Mouse (Mus musculus): ENCODE data around the gene Ttll5. TPM values are rescaled to one million over a fixed set of nuclear protein-coding genes. Genes with fewer than 3 reads are reported as not detected.

Gene Ttll5
- polyA plus RNA-seq, 1 experiment, result 0.79 TPM

DNA sequence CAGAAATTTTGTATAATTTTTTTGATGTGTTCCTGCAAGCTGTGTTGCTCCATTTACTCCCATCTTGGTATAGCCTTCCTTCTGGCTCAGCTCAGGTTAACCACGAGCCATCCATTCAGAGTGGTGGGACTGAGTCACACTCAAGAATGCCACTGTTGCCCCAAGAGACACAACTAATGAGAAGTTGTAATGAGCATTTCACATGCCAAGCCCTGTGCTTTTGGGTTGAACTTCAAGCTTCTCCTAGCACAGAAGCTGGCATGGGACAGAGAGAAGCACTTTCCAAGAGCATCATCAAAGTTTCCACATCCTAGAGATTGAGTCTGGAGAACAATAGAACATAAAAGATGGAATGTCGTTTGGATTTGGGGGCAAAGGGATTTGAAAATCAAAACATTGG, 190.7 kb downstream of the Ttll5 start:
- TF ChIP-seq GATA1 (IDR thresholded peaks at IDR 0.05; ENCODE audit: low read length) (no peak), TAL1 (IDR thresholded peaks at IDR 0.05; ENCODE audit: low read length) (no peak)
- no peaks in the 10 kb centered on the region for H3K27me3 ChIP-seq (ENCODE audit: control insufficient read depth)
- no peaks in the 10 kb centered on the region for H3K9me3 ChIP-seq (ENCODE audit: control insufficient read depth, low read length)
- no peaks in the 10 kb centered on the region for H3K4me1 ChIP-seq (ENCODE audit: control insufficient read depth)
- no peak overlapping the region for H3K4me3 ChIP-seq (replicated peaks)
- H3K36me3 ChIP-seq (ENCODE audit: control insufficient read depth), result peaks cover 10% of the 10 kb centered on the region

GRCm38 (mm10) chr12:86017360-86017759, 192.9 kb downstream of the Ttll5 start:
- Histone ChIP-seq H3K27me3 (ENCODE audit: control insufficient read depth) (no peaks in the 10 kb centered on the region), H3K4me3 (replicated peaks) (no peak overlapping the region), H3K9me3 (ENCODE audit: control insufficient read depth, low read length) (no peaks in the 10 kb centered on the region), H3K4me1 (ENCODE audit: control insufficient read depth) (no peaks in the 10 kb centered on the region), H3K36me3 (ENCODE audit: control insufficient read depth) (peaks cover 17% of the 10 kb centered on the region)
- no peak for TF ChIP-seq GATA1 (IDR thresholded peaks at IDR 0.05; ENCODE audit: low read length)
- no peak for TF ChIP-seq TAL1 (IDR thresholded peaks at IDR 0.05; ENCODE audit: low read length)

GRCm38 (mm10) chr12:86021583-86021982, 197.1 kb downstream of the Ttll5 start:
- H3K36me3 ChIP-seq (ENCODE audit: control insufficient read depth), result peaks cover 14% of the 10 kb centered on the region

DNA sequence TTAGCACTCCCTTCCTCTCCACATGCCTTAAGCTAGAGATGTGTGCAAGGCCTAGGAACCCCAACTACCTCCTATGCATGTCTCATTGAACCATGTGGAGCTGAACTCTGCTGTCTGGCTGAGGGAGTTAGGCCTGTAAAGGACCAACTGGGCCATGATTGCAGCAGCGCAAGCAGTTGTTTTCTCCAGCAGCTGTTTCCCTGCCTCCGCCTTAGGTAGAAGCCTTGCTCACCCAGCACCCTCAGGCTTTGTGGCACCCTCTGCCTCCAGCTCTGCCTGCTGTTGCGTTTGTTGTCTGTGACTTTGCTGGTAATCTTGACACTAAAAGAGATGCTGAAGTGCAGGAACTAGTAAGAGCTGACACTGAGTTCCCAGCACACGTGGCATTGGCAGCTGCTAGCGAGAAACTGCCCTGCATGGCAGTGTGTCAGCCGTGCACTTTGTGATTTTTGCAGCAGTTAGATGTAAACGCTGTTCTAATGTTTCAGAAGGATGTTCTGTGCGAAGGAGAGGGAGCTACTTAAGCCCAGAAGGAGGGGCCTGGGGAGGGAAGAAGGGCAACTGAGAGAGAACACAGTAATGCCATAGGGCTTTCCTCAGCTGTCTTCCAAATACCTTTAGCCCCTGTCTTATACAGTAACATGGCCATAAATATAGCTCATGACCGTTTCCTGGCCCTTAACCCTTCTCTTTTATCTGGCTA, 198.0 kb downstream of the Ttll5 start:
- H3K27me3 ChIP-seq (ENCODE audit: control insufficient read depth), result no peaks in the 10 kb centered on the region
- no peak overlapping the region for H3K4me3 ChIP-seq (replicated peaks)
- H3K4me1 ChIP-seq (ENCODE audit: control insufficient read depth), result peaks cover 5% of the 10 kb centered on the region; the same call in 1 of the 2 replicates
- no peak for TF ChIP-seq TAL1 (IDR thresholded peaks at IDR 0.05; ENCODE audit: low read length)
- TF ChIP-seq GATA1 (IDR thresholded peaks at IDR 0.05; ENCODE audit: low read length), result no peak
- H3K9me3 ChIP-seq (ENCODE audit: control insufficient read depth, low read length), result no peaks in the 10 kb centered on the region
- H3K36me3 ChIP-seq (ENCODE audit: control insufficient read depth), result peaks cover 18% of the 10 kb centered on the region

More at GRCm38 (mm10) chr12:86021583-86021982, 197.1 kb downstream of the Ttll5 start:
- H3K4me3 ChIP-seq (replicated peaks), result no peak overlapping the region
- H3K27me3 ChIP-seq (ENCODE audit: control insufficient read depth), result no peaks in the 10 kb centered on the region
- no peaks in the 10 kb centered on the region for H3K9me3 ChIP-seq (ENCODE audit: control insufficient read depth, low read length)
- TF ChIP-seq TAL1 (IDR thresholded peaks at IDR 0.05; ENCODE audit: low read length) (no peak), GATA1 (IDR thresholded peaks at IDR 0.05; ENCODE audit: low read length) (no peak)
- H3K4me1 ChIP-seq (ENCODE audit: control insufficient read depth), result peaks cover 5% of the 10 kb centered on the region; the same call in 1 of the 2 replicates

DNA sequence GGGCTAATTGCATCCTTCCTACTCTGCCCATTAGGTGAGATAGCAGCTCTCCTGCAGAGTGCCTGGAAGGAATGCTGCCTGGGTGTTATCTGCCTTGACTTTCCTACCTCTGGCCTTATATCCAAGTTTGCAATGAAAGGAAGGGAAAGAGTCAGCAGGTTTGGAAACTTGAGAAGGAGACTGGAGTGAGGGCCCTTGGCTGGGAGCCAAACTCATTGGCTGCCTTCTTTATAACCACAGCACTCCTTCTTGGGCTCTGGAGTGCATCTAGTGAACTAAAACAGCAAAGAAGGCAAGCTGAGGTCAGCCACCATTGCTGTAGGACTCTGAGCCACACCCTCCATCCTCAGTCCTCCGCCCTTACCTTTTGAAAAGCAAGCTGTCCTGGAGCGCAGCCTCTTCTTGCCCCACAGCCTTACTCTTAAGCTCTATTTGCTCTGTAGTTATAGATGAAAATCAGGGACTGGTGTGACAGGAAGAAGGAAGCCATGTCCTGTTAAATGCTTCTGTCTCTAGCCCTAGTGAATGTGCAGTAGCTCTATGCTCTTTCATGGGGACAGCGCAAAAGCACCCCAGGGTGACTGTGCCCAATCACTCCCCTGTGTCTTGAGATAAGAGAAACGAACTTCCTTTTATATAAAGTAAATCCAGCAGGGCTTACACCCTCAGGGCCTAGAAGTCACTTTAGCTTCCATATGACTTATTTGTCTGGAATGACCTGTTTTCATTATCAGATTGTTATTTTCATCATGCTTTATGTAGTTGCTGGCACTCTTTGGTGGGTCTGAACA, 198.8 kb downstream of the Ttll5 start:
- Histone ChIP-seq H3K9me3 (ENCODE audit: control insufficient read depth, low read length) (no peaks in the 10 kb centered on the region), H3K4me1 (ENCODE audit: control insufficient read depth) (peaks cover 5% of the 10 kb centered on the region; the same call in 1 of the 2 replicates), H3K4me3 (replicated peaks) (no peak overlapping the region), H3K36me3 (ENCODE audit: control insufficient read depth) (peaks cover 18% of the 10 kb centered on the region), H3K27me3 (ENCODE audit: control insufficient read depth) (no peaks in the 10 kb centered on the region)
- TF ChIP-seq GATA1 (IDR thresholded peaks at IDR 0.05; ENCODE audit: low read length) (no peak), TAL1 (IDR thresholded peaks at IDR 0.05; ENCODE audit: low read length) (no peak)

DNA sequence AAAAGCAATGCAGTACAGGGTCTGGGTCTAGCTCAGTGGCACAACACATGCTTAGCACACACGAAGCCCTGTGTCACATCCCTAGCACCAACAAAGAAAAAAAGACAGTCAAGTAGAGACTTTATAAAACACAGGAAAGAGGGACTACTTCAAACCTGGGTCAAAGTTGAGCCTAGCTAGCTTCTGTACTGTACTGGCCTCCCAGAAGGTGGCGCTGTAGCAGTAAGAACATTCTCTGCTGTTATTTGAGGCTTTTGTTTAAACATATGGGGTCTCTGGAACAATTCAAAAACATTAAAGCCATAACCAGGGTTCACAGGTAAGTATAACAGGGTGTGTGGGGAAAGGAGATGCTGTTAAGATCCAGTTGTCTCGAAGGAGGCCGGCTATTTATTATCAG, 200.0 kb downstream of the Ttll5 start:
- no peak for TF ChIP-seq TAL1 (IDR thresholded peaks at IDR 0.05; ENCODE audit: low read length)
- TF ChIP-seq GATA1 (IDR thresholded peaks at IDR 0.05; ENCODE audit: low read length), result no peak
- no peaks in the 10 kb centered on the region for H3K27me3 ChIP-seq (ENCODE audit: control insufficient read depth)
- H3K9me3 ChIP-seq (ENCODE audit: control insufficient read depth, low read length), result no peaks in the 10 kb centered on the region
- H3K36me3 ChIP-seq (ENCODE audit: control insufficient read depth), result peaks cover 18% of the 10 kb centered on the region
- H3K4me1 ChIP-seq (ENCODE audit: control insufficient read depth), result peaks cover 5% of the 10 kb centered on the region; the same call in 1 of the 2 replicates
- H3K4me3 ChIP-seq (replicated peaks), result no peak overlapping the region

DNA sequence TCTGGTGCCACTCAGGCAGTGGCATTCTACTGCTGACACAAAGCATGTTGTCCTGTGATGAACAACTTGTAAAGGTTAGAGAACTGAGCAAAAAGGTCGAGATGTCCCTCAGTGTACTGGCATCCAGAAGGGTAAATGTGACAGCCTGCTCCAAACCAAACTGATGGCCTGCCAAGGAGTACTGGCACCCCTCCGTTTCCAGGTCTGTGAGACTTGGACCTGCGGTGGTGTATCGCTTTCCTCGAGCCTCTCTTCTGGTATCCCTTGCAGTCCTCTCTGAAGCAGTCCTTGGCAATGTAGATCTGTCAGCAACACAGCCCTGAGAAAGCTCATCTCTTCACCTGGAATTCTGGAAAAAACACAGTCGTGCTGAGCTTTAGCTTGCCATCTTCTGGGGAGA, 201.0 kb downstream of the Ttll5 start:
- Histone ChIP-seq H3K27me3 (ENCODE audit: control insufficient read depth) (no peaks in the 10 kb centered on the region), H3K36me3 (ENCODE audit: control insufficient read depth) (peaks cover 14% of the 10 kb centered on the region), H3K4me3 (replicated peaks) (no peak overlapping the region), H3K9me3 (ENCODE audit: control insufficient read depth, low read length) (no peaks in the 10 kb centered on the region), H3K4me1 (ENCODE audit: control insufficient read depth) (peaks cover 10% of the 10 kb centered on the region)
- TF ChIP-seq TAL1 (IDR thresholded peaks at IDR 0.05; ENCODE audit: low read length), result no peak
- TF ChIP-seq GATA1 (IDR thresholded peaks at IDR 0.05; ENCODE audit: low read length), result no peak

- no peak for TF ChIP-seq TAL1 (IDR thresholded peaks at IDR 0.05; ENCODE audit: low read length)
- no peak for TF ChIP-seq GATA1 (IDR thresholded peaks at IDR 0.05; ENCODE audit: low read length)
- H3K4me3 ChIP-seq (replicated peaks), result no peak overlapping the region
- peaks cover 16% of the 10 kb centered on the region for H3K4me1 ChIP-seq (ENCODE audit: control insufficient read depth)
- no peaks in the 10 kb centered on the region for H3K9me3 ChIP-seq (ENCODE audit: control insufficient read depth, low read length)
- peaks cover 11% of the 10 kb centered on the region for H3K36me3 ChIP-seq (ENCODE audit: control insufficient read depth)
- no peaks in the 10 kb centered on the region for H3K27me3 ChIP-seq (ENCODE audit: control insufficient read depth)
Measured at GRCm38 (mm10) chr12:86027000-86027399, 202.5 kb downstream of the Ttll5 start.

DNA sequence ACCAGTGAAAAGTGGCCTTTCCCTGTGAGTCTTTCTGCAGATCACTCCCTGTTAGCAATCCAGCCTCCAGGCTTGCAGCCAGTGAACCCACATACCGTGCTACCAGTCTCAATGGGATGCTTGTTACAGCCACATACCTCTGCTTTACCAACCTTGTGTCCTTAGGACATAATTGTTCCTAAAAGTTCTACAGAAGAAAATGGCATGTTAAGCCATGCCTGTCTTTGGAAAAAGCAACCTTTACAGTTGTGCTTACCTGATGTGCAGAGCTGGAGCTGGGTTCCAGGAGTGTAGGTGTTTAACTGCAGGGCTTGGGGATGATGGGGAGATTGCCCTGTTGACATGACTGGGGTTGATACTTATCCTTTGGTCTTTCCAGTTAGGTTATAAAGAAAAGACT, 203.3 kb downstream of the Ttll5 start:
- H3K9me3 ChIP-seq (ENCODE audit: control insufficient read depth, low read length), result no peaks in the 10 kb centered on the region
- no peak for TF ChIP-seq GATA1 (IDR thresholded peaks at IDR 0.05; ENCODE audit: low read length)
- no peak overlapping the region for H3K4me3 ChIP-seq (replicated peaks)
- no peaks in the 10 kb centered on the region for H3K27me3 ChIP-seq (ENCODE audit: control insufficient read depth)
- peaks cover 16% of the 10 kb centered on the region for H3K4me1 ChIP-seq (ENCODE audit: control insufficient read depth)
- H3K36me3 ChIP-seq (ENCODE audit: control insufficient read depth), result peaks cover 11% of the 10 kb centered on the region

All from erythroblast, embryonic 14.5 days (primary cell).